Comparison of ENCODE assay signal across 8 mouse cellular contexts in the genomic region with DNA sequence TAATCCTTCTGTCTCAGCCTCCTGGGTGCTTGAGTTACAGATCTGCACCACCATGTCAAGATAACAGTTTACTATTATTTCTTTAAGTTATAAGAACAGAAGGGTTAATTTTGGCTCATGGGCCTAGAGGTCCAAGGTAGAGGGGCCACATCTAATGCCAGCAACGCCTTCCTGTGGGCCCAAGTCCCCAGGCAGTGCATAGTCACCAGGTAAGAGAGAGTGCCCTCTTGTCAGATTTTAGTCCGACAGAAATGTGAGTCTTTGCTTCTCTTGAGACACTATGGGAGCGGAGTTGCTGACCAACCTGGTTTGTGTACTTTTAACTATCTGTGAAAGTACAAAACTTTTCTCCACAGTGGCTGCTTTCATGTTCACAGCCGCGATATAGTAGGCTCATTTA. TPM values are rescaled to one million over a fixed set of nuclear protein-coding genes. Genes with fewer than 3 reads are reported as not detected.
A peak's percentile ranks its signal among the peaks of the same experiment; 100 is the strongest.
DNase-seq lines count a peak whose midpoint lies in the region; ATAC-seq lines count a peak whose summit lies in the region.

No protein-coding gene starts in this region.

- H3K9ac ChIP-seq in heart, embryonic 15.5 days: 0 out of 2 replicates have a peak overlapping the region, but pooled peaks have one; percentile 18
- H3K9ac ChIP-seq in embryonic facial prominence, embryonic 12.5 days: no peak overlapping the region
- no peak overlapping the region for H3K9ac ChIP-seq in hindbrain, embryonic 11.5 days (ENCODE audit: low read depth, low read length)

- peak overlapping the region; percentile 74 for H3K4me3 ChIP-seq in heart, embryonic 15.5 days
- peak overlapping the region; percentile 64; the same call in 1 of the 2 replicates for H3K4me3 ChIP-seq in embryonic facial prominence, embryonic 12.5 days
- no peak overlapping the region for H3K4me3 ChIP-seq in hindbrain, embryonic 11.5 days (ENCODE audit: low read depth, low read length)
- peak overlapping the region; percentile 77 for H3K4me3 ChIP-seq in midbrain, embryonic 10.5 days

- ATAC-seq in heart, embryonic 15.5 days (replicated peaks; ENCODE audit: insufficient number of reproducible peaks, insufficient read depth, low FRiP score, low read depth): no peak
- no peak for ATAC-seq in embryonic facial prominence, embryonic 12.5 days (ENCODE audit: insufficient number of reproducible peaks, insufficient read depth, low FRiP score, low TSS enrichment)
- ATAC-seq in hindbrain, embryonic 11.5 days (ENCODE audit: low FRiP score): peak; percentile 1; the same call in 1 of the 2 replicates
- ATAC-seq in megakaryocyte progenitor cell, adult 5-6 weeks (replicated peaks; ENCODE audit: poor library complexity): no peak

- H3K27me3 ChIP-seq in heart, embryonic 15.5 days: no peaks in the 10 kb centered on the region
- no peaks in the 10 kb centered on the region for H3K27me3 ChIP-seq in embryonic facial prominence, embryonic 12.5 days
- H3K27me3 ChIP-seq in hindbrain, embryonic 11.5 days (ENCODE audit: control insufficient read depth, insufficient read depth, low read length): no peaks in the 10 kb centered on the region
- peaks cover 7% of the 10 kb centered on the region for H3K27me3 ChIP-seq in midbrain, embryonic 10.5 days (ENCODE audit: low read depth, poor library complexity, severe bottlenecking)

- H3K4me1 ChIP-seq in heart, embryonic 15.5 days (replicated peaks): peaks cover 34% of the 10 kb centered on the region
- peaks cover 10% of the 10 kb centered on the region; the same call in 1 of the 2 replicates for H3K4me1 ChIP-seq in embryonic facial prominence, embryonic 12.5 days
- H3K4me1 ChIP-seq in hindbrain, embryonic 11.5 days (replicated peaks; ENCODE audit: control insufficient read depth, insufficient read depth, low read length): 0 out of 2 replicates have a peak, but pooled peaks cover 2% of the 10 kb centered on the region
- peaks cover 61% of the 10 kb centered on the region for H3K4me1 ChIP-seq in midbrain, embryonic 10.5 days

- no peaks in the 10 kb centered on the region for H3K9me3 ChIP-seq in heart, embryonic 15.5 days (replicated peaks)
- no peaks in the 10 kb centered on the region for H3K9me3 ChIP-seq in embryonic facial prominence, embryonic 12.5 days
- no peaks in the 10 kb centered on the region for H3K9me3 ChIP-seq in hindbrain, embryonic 11.5 days (ENCODE audit: control insufficient read depth, low read length)
- no peaks in the 10 kb centered on the region for H3K9me3 ChIP-seq in midbrain, embryonic 10.5 days (replicated peaks)

- H3K27ac ChIP-seq in heart, embryonic 15.5 days: peak overlapping the region; percentile 61
- peak overlapping the region; percentile 72; the same call in 1 of the 2 replicates for H3K27ac ChIP-seq in embryonic facial prominence, embryonic 12.5 days
- no peak overlapping the region for H3K27ac ChIP-seq in hindbrain, embryonic 11.5 days (ENCODE audit: low read depth, low read length)
- no peak overlapping the region for H3K27ac ChIP-seq in midbrain, embryonic 10.5 days (replicated peaks)

- DNase-seq in heart, adult 9 months (ENCODE audit: low spot score in 2 of 2): no peak
- no peak for DNase-seq in hindbrain, embryonic 11.5 days (ENCODE audit: low spot score)
- DNase-seq in midbrain, embryonic 10.5 days (ENCODE audit: low spot score): no peak
- DNase-seq in ovary, postnatal 36 days (ENCODE audit: low spot score): no peak
- DNase-seq in gastrocnemius, adult 18-20 months (ENCODE audit: low spot score): no peak

- H3K36me3 ChIP-seq in heart, embryonic 15.5 days: no peaks in the 10 kb centered on the region
- no peaks in the 10 kb centered on the region for H3K36me3 ChIP-seq in embryonic facial prominence, embryonic 12.5 days
- no peaks in the 10 kb centered on the region for H3K36me3 ChIP-seq in hindbrain, embryonic 11.5 days (ENCODE audit: control insufficient read depth, insufficient read depth, low read length)
- H3K36me3 ChIP-seq in midbrain, embryonic 10.5 days: no peaks in the 10 kb centered on the region

- H3K4me2 ChIP-seq in heart, embryonic 15.5 days: peak overlapping the region; percentile 96
- H3K4me2 ChIP-seq in embryonic facial prominence, embryonic 12.5 days (replicated peaks): peak overlapping the region; percentile 95
- peak overlapping the region; percentile 97 for H3K4me2 ChIP-seq in hindbrain, embryonic 11.5 days (replicated peaks; ENCODE audit: low read depth, low read length)

- WGBS in heart, embryonic 15.5 days: 34% methylated on average over 5 of the region's 5 CpGs
- 34% methylated on average over 5 of the region's 5 CpGs for WGBS in embryonic facial prominence, embryonic 12.5 days
- 39% methylated on average over 5 of the region's 5 CpGs for WGBS in hindbrain, embryonic 11.5 days
- 36% methylated on average over 5 of the region's 5 CpGs for WGBS in midbrain, embryonic 10.5 days

RNA-seq across cellular contexts. Expression of gene Fam210b, which starts 0.7 kb away (rescaled TPM):
- polyA plus RNA-seq in heart, embryonic 15.5 days (2015; fragmentation: Nextera tagmentation; extraction: Ambion mirVana): 15.8 and 18.1 TPM in 2 replicates
- polyA plus RNA-seq in embryonic facial prominence, embryonic 12.5 days (2016; fragmentation: Nextera tagmentation; extraction: Ambion mirVana): 22.5 and 24.1 TPM in 2 replicates
- 27.6 TPM in 2 replicates for polyA plus RNA-seq in hindbrain, embryonic 11.5 days (2014; fragmentation: Nextera tagmentation; extraction: Ambion mirVana)
- 24.3 and 33.1 TPM in 2 replicates for polyA plus RNA-seq in midbrain, embryonic 10.5 days (2016; fragmentation: Nextera tagmentation; extraction: Ambion mirVana)
- 3.5 and 4.1 TPM in 2 replicates for total RNA-seq in megakaryocyte progenitor cell, adult 5-6 weeks (2015)
- total RNA-seq in megakaryocyte progenitor cell, adult 5-6 weeks (2017): 2.2 and 2.4 TPM in 2 replicates
- 1 to 10 TPM; 5.3 to 6.1 TPM for total RNA-seq in gastrocnemius, adult 18-20 months (2021)

RNA-seq across cellular contexts. Expression of gene Aurka, which starts 25.7 kb away (rescaled TPM):
- polyA plus RNA-seq in heart, embryonic 15.5 days (2015; fragmentation: Nextera tagmentation; extraction: Ambion mirVana): 76.8 and 82.2 TPM in 2 replicates
- 131 TPM in 2 replicates for polyA plus RNA-seq in embryonic facial prominence, embryonic 12.5 days (2016; fragmentation: Nextera tagmentation; extraction: Ambion mirVana)
- 142 and 144 TPM in 2 replicates for polyA plus RNA-seq in hindbrain, embryonic 11.5 days (2014; fragmentation: Nextera tagmentation; extraction: Ambion mirVana)
- polyA plus RNA-seq in midbrain, embryonic 10.5 days (2016; fragmentation: Nextera tagmentation; extraction: Ambion mirVana): 196 and 221 TPM in 2 replicates
- total RNA-seq in megakaryocyte progenitor cell, adult 5-6 weeks (2015): 48.7 and 50.9 TPM in 2 replicates
- total RNA-seq in megakaryocyte progenitor cell, adult 5-6 weeks (2017): 86.9 and 90.2 TPM in 2 replicates
- total RNA-seq in gastrocnemius, adult 18-20 months (2021): 10 to 100 TPM in 1 of 2 experiments, 1 to 10 TPM in 1; 7.5 to 15.0 TPM

RNA-seq across cellular contexts. Expression of gene Cstf1, which starts 25.8 kb away (rescaled TPM):
- 24.2 and 29.8 TPM in 2 replicates for polyA plus RNA-seq in heart, embryonic 15.5 days (2015; fragmentation: Nextera tagmentation; extraction: Ambion mirVana)
- polyA plus RNA-seq in embryonic facial prominence, embryonic 12.5 days (2016; fragmentation: Nextera tagmentation; extraction: Ambion mirVana): 44.0 and 44.9 TPM in 2 replicates
- 44.7 and 44.9 TPM in 2 replicates for polyA plus RNA-seq in hindbrain, embryonic 11.5 days (2014; fragmentation: Nextera tagmentation; extraction: Ambion mirVana)
- 51.0 and 58.0 TPM in 2 replicates for polyA plus RNA-seq in midbrain, embryonic 10.5 days (2016; fragmentation: Nextera tagmentation; extraction: Ambion mirVana)
- total RNA-seq in megakaryocyte progenitor cell, adult 5-6 weeks (2015): 28.4 and 35.7 TPM in 2 replicates
- 41.0 and 41.8 TPM in 2 replicates for total RNA-seq in megakaryocyte progenitor cell, adult 5-6 weeks (2017)
- total RNA-seq in gastrocnemius, adult 18-20 months (2021): 10 to 100 TPM; 17.3 to 17.6 TPM

RNA-seq across cellular contexts. Expression of gene Cass4, which starts 48.9 kb away (rescaled TPM):
- polyA plus RNA-seq in heart, embryonic 15.5 days (2015; fragmentation: Nextera tagmentation; extraction: Ambion mirVana): 0.26 and 0.91 TPM in 2 replicates
- 0.20 TPM in 2 replicates for polyA plus RNA-seq in embryonic facial prominence, embryonic 12.5 days (2016; fragmentation: Nextera tagmentation; extraction: Ambion mirVana)
- polyA plus RNA-seq in hindbrain, embryonic 11.5 days (2014; fragmentation: Nextera tagmentation; extraction: Ambion mirVana): 0.12 and 0.40 TPM in 2 replicates
- polyA plus RNA-seq in midbrain, embryonic 10.5 days (2016; fragmentation: Nextera tagmentation; extraction: Ambion mirVana): 0.21 and 0.25 TPM in 2 replicates
- 1.4 and 2.1 TPM in 2 replicates for total RNA-seq in megakaryocyte progenitor cell, adult 5-6 weeks (2015)
- total RNA-seq in megakaryocyte progenitor cell, adult 5-6 weeks (2017): 1.00 and 2.1 TPM in 2 replicates
- under 1 TPM; 0.14 to 0.38 TPM for total RNA-seq in gastrocnemius, adult 18-20 months (2021)

Comparison
In these comparisons a context has a peak if more than half of its experiments do, and no peak if none do; other contexts are left out.
1. H3K27ac ChIP-seq: peak in heart, embryonic 15.5 days (single experiment) and embryonic facial prominence, embryonic 12.5 days (single experiment); none in hindbrain, embryonic 11.5 days (single experiment) and midbrain, embryonic 10.5 days (single experiment).
2. Peak in every context shown above with its lines, with median percentiles within 50 percentile points of each other: H3K4me2 ChIP-seq.